Mouse (Mus musculus): ENCODE data around the gene Gbf1. TPM values are rescaled to one million over a fixed set of nuclear protein-coding genes. Genes with fewer than 3 reads are reported as not detected.
"Not testable (repeated sequence)": the region's sequence is repeated elsewhere in the genome, so short reads cannot be mapped to it uniquely, and the experiment has no call there.

The Gbf1 gene
- 67.0 and 69.7 TPM in 2 replicates for polyA plus RNA-seq (2012; rRNA removed)

GRCm38 (mm10) chr19:46152127-46152803, at the start of gene Gbf1:
TSS of gene Gbf1 (plus strand) at chr19:46152509.
- peak; percentile 99 for DNase-seq (ENCODE audit: extremely low spot score in 1 of 2, low spot score in 1 of 2)

- no peak for DNase-seq (ENCODE audit: extremely low spot score in 1 of 2, low spot score in 1 of 2)
These were observed 48.7 kb upstream of the Gbf1 start for GRCm38 (mm10) chr19:46103437-46104186.

DNA sequence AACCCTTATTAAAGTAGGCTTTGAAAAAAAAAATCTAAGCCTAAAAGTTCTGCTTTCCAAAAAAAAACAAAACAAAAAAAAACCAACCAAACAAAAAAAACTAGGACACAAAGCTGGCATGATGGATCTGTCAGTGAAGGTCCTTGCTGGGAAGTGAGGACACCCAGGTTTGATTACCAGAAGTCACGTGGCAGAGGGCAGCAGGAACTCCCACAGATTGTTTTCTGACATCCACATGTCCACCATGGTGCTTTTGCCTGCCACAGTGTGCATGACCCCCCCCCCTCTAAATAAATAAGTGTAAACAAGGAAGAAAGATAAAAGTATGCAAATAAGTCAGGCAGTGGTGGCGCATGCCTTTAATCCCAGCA, 48.1 kb upstream of the Gbf1 start:
- no peak for DNase-seq (ENCODE audit: extremely low spot score in 1 of 2, low spot score in 1 of 2)

GRCm38 (mm10) chr19:46110214-46110613, 42.1 kb upstream of the Gbf1 start:
- no peak for DNase-seq (ENCODE audit: extremely low spot score in 1 of 2, low spot score in 1 of 2)

DNA sequence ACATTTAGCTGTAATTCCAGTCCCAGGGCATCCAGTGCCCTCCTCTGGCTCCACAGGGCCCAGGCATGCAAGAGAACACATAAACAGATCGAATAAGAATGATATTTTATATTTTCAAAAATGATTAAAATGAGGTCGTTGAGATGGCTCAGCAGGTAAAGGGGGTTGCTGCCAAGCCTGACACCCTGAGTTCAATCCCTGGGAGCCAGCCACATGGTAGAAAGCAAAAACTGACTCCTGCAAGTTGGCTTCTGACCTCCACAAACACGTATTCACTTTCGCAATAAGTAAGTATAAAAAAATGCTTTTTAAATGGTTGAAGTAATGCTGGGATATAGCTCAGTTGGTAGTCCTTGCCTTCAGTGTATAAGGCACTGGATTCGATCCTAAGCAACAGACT, 41.5 kb upstream of the Gbf1 start:
- no peak for DNase-seq (ENCODE audit: extremely low spot score in 1 of 2, low spot score in 1 of 2)

DNA sequence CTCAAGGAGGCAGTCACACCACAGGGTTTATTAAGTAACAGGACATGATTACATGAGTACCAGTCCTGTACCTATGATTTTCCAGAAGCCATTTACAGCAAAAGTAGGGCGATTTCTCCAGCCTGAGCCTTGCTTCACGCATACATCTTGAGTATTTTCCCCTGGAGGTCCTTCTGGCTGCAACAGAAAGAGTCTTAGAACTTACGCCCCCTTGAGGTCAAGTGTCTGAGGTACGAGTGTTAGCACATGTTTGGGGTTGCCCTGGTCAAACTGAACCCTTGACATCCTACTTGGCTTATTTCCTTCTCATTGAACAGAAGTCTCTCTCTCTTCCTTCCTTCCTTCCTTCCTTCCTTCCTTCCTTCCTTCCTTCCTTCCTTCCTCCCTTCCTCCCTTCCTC, 37.7 kb upstream of the Gbf1 start:
- no peak for DNase-seq (ENCODE audit: extremely low spot score in 1 of 2, low spot score in 1 of 2)

DNA sequence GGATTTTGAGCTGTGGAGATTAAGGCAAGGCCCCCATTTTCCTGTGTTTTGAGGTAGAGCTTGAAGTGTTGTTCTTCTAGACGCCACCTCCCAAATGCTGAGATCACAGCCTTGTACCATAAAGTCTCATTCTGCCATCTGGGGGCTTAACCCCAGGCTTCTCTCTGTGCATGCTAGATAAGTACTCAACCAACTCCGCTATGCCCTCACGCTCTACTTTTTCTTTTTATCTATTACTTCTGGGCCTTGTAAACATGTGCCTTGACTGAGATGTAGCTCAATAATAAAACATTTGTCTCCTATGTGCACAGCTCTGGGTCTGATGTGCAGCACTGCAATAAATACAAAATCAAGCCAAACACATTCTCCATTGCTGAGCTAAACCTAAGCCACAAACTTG, 32.9 kb upstream of the Gbf1 start:
- DNase-seq (ENCODE audit: extremely low spot score in 1 of 2, low spot score in 1 of 2), result no peak

DNA sequence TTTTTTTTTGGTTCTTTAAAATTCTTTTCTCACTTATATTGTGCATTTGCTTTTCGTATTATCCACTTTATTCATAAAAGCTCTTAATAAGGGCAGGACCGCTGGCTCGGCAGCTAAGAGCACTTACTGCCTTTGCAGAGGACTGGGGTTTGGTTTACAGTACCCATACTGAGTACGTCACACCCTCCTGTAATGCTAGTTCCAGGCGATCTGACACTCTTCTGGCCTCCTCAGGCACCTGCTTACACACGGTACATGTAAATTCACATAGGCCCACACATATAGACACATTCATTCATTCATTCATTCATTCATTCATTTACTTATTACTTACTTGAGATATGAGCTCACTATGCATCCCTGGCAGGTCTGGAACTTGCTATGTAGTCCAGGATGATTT, 31.4 kb upstream of the Gbf1 start:
- DNase-seq (ENCODE audit: extremely low spot score in 1 of 2, low spot score in 1 of 2), result no peak

GRCm38 (mm10) chr19:46123876-46124275, 28.4 kb upstream of the Gbf1 start:
- DNase-seq (ENCODE audit: extremely low spot score in 1 of 2, low spot score in 1 of 2), result no peak

- DNase-seq (ENCODE audit: extremely low spot score in 1 of 2, low spot score in 1 of 2), result no peak
These were observed 27.7 kb upstream of the Gbf1 start for GRCm38 (mm10) chr19:46124651-46125050.

DNA sequence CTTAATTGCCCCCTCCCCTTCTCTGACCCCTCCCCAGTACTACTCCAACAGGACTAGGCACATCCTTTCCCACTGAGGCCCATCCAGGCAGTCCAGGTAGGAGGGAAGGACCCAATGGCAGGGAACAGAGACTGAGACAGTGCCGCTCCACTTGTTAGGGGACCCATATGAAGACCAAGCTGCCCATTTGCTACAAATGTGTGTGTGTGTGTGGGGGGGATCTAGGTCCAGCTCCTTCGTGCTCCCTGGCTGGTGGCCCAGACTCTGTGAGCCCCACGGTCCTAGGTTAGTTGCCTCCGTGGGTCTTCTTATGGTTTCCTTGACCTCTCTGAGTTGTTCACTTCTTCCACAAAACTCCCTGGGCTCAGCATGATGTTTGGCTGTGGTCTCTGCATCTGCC, 26.0 kb upstream of the Gbf1 start:
- no peak for DNase-seq (ENCODE audit: extremely low spot score in 1 of 2, low spot score in 1 of 2)

DNA sequence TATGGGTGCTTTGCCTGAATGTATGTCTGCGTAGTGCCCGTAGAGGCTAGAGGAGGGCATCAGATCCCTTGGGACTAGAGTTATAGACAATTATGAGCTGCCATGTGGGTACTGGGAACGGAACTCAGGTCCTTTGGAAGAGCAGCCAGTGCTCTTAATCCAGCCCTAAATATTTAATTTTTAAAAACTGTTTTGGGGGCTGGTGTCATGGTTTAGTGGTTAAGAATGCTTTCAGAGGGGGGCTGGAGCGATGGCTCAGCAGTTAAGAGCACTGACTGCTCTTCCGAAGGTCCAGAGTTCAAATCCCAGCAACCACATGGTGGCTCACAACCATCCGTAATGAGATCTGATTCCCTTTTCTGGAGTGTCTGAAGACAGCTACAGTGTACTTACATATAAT, 22.6 kb upstream of the Gbf1 start:
- not testable (repeated sequence) for DNase-seq (ENCODE audit: extremely low spot score in 1 of 2, low spot score in 1 of 2)

- no peak for DNase-seq (ENCODE audit: extremely low spot score in 1 of 2, low spot score in 1 of 2)
These were observed 21.0 kb upstream of the Gbf1 start for GRCm38 (mm10) chr19:46131283-46131682.

- no peak for DNase-seq (ENCODE audit: extremely low spot score in 1 of 2, low spot score in 1 of 2)
These were observed 20.4 kb upstream of the Gbf1 start, which contains the start of gene Elovl3 for GRCm38 (mm10) chr19:46131694-46132525. TSS of gene Elovl3 (plus strand) at chr19:46131897.

DNA sequence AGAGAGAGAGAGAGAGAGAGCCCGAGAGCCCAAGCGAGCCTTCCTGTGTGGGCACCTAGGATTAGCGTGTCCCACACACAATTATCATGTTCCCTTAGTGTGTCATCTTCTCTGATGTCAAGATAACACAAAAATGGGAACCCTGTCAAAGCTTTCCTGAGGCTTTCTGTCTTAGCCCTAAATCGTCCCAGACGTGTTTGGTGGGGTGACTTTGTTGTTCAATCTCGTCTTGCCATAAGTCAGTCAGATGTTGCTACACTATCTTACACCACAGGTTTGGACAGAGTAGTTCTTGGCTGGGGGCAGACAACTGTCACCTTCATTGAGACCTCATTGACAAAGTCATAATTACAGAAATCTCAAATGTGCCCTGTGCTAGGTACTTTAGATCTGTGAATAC, 19.7 kb upstream of the Gbf1 start:
- no peak for DNase-seq (ENCODE audit: extremely low spot score in 1 of 2, low spot score in 1 of 2)

DNA sequence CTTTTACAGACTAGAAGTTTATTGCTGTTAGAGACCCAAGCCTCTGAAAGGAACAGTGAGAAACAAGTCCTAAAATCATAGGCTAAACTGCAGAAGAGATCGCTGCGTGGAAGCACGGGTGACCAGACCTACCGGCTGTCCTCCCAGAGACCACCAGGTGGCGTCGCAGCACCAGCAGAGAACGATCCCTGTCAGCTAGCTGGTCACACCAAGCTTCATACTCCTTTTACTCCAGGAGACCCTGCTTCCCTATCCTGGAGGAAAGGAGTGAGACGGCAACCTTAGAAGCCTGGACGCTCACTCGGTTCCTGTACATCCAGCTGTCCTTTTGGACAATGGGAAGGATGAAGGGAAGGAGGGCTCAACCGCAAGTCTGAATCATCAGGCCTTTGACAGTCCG, 17.0 kb upstream of the Gbf1 start:
- peak; percentile 67 to 95 for DNase-seq (ENCODE audit: extremely low spot score in 1 of 2, low spot score in 1 of 2)

DNA sequence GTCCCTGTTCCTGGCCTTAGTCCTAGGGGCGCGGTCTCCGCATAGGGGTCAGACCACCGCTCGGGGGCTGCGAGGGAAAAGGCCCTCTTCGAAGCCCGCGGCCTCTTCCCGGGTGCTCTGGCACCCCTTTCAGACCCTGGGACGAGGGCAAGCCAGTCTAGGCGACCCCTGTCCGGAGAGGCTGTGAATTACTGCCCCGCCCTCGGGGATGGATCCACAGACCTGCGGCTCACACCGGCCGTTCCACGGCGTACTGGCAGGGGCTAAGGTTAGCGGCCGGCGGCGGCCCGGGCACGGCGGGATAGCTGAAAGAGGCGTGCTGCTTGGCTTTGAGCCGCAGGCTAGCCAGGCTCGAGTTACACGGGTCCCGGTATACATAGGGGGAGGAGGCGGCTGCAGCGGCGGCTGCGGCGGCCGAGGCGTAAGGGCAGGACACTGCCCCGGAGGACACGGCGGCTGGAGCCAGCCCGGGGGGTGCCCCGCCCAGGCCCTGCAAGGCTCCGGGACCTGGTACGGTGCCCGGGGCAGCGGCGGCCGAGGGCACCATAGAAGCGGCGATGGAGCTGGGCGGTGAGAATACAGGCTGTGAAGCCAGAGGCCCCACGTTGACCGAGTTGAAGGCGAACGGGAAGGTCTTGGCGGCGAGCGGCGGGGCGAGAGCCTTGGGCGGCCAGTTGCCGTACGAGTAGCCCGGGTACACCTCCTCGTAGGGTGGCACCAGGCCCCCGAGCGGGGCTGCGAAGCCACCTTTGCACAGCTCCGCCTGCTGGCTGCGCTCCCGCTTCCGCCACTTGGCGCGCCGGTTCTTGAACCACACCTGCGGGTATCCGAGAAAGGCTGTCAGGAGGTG, 16.3 kb upstream of the Gbf1 start:
- DNase-seq (ENCODE audit: extremely low spot score in 1 of 2, low spot score in 1 of 2), result peak in 1 of 2 experiments; percentile 39

DNA sequence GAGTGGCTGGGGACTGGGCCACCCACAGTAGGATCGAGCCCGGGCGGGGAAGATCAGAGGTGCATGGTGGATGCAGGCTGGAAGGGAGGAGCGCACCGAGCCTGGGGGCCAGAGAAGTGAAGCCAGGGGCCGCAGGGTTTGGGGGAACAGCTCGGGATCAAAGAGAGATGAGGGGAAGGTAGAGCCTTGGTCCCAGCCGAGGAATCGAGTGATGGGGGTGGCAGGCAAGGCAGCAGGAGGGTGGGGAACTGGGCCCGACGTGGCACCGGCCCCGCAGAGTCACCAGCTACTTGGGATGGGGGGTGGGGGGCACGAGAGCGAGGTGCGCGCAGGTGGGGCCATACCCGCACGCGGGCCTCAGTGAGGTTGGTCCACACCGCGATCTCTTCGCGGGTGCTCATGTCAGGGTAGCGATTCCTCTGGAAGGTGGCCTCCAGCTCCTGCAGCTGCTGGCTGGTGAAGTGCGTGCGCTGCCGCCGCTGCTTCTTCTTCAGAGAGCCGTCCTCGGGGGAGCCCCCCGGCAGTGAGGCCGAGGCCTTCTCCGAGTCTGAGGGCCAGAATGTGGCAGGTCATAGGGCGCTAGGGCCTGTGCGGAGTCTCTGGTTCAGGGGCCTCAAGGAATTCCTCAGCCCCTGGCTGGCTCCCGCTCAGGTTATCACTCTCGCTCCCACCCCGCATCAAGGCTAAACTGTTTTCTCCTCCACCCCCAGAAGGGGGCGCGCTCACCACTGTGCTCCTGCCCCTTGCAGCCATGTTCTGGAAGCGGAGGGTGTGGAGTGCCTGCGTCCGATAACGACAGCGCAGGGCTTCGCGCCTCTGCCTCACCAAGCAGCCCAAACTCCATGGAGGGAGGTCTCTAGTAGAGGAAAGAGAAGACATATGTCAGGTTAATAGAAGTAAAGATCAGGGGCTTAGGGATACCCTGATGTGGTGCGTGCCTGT, 15.4 kb upstream of the Gbf1 start:
- DNase-seq (ENCODE audit: extremely low spot score in 1 of 2, low spot score in 1 of 2), result peak in 1 of 2 experiments; percentile 68

DNA sequence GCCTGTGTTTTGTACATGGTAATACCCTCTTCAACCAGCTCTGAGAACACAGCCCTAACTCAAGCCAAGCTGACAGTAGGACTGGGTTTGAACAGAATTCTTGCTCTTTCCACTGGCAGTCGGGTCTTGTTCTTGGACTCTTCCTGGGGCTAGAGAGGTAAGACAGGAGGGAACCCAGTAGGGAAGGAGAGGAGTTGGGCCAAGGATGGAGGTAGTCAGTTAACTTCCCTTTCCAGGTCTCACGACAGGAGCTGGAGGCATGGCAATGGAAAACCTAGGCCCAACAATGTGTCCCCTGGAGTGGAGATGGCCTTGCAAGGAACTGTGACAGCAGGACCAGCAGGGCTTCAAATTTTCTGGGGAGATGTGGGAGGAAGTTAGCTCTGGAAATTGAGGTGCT, 12.0 kb upstream of the Gbf1 start:
- DNase-seq (ENCODE audit: extremely low spot score in 1 of 2, low spot score in 1 of 2), result no peak
